Mouse (Mus musculus) limb, embryonic 12.5 days (tissue): Measurements from ENCODE around the gene Tprkb. TPM values are rescaled to one million over a fixed set of nuclear protein-coding genes. Genes with fewer than 3 reads are reported as not detected.
"Not testable (repeated sequence)": the region's sequence is repeated elsewhere in the genome, so short reads cannot be mapped to it uniquely, and the experiment has no call there.

Experiments used
- ATAC-seq: fragments of 200-750 bp; cut with Nextera tagmentation; 2 replicates; pipeline ENCODE4 v1.8.0; 2017; ENCODE audit warnings: low read depth, moderate TSS enrichment; ENCODE audit not compliant: insufficient number of reproducible peaks, insufficient read depth, low FRiP score, low TSS enrichment
- H3K27ac ChIP-seq: fragments of 300-500 bp; sonication (generic); 2 replicates; pipeline ENCODE4 v1.5.1; 2016; ENCODE audit warnings: mild to moderate bottlenecking, moderate library complexity
- H3K27me3 ChIP-seq: fragments of 300-500 bp; sonication (generic); 2 replicates; pipeline ENCODE4 v1.6.1; 2016; ENCODE audit warnings: mild to moderate bottlenecking, moderate library complexity
- H3K36me3 ChIP-seq: fragments of 300-500 bp; sonication (generic); 2 replicates; pipeline ENCODE4 v1.6.1; 2016; ENCODE audit warnings: mild to moderate bottlenecking, moderate library complexity
- H3K4me1 ChIP-seq: fragments of 300-500 bp; sonication (generic); replicated peaks from 2 replicates; pipeline ENCODE4 v1.6.1; 2016
- H3K4me2 ChIP-seq: fragments of 300-500 bp; sonication (generic); 2 replicates; pipeline ENCODE4 v1.6.1; 2016; ENCODE audit warnings: mild to moderate bottlenecking, moderate library complexity
- H3K4me3 ChIP-seq: fragments of 300-500 bp; sonication (generic); replicated peaks from 2 replicates; pipeline ENCODE4 v1.5.1; 2016; ENCODE audit warnings: mild to moderate bottlenecking
- H3K9ac ChIP-seq: fragments of 300-500 bp; sonication (generic); replicated peaks from 2 replicates; pipeline ENCODE4 v1.6.1; 2016; ENCODE audit warnings: mild to moderate bottlenecking, moderate library complexity
- H3K9me3 ChIP-seq: fragments of 300-500 bp; sonication (generic); 2 replicates; pipeline ENCODE4 v1.6.1; 2016; ENCODE audit warnings: mild to moderate bottlenecking, moderate library complexity
- WGBS: fragments of 180-500 bp; shearing (Covaris S2); methylation state at CpG from one replicate; pipeline ENCODE4 v1.1.7; 2016; 5-methylcytosine and 5-hydroxymethylcytosine counted together
- polyA plus RNA-seq: library from polyadenylated mRNA; unstranded; fragments of >200 nt; fragmentation: Nextera tagmentation; extraction: Ambion mirVana; gene quantifications from 2 replicates; pipeline ENCODE4 v1.2.1, GENCODE M21; 2016

Gene Tprkb
- polyA plus RNA-seq, 1 experiment from 2014 or later: 36.6 TPM

DNA sequence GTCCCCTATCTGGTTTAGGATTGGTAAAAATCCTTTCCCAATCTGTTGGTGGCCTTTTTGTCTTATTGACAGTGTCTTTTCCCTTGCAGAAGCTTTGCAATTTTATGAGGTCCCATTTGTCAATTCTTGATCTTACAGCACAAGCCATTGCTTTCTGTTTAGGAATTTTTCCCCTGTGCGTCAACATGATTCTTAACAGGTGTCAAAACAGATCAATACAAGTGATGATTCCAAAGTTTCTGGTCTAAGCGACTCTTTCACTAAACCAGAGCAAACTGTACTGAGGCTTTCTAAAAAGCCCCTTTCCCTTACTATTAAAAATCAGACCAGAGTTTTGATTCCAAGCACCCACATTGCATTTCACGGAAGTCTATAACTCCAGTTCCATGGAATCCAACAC lies 6.7 kb downstream of the Tprkb start:
- H3K4me1 ChIP-seq, H3K27ac ChIP-seq, H3K4me3 ChIP-seq, H3K4me2 ChIP-seq, H3K9me3 ChIP-seq, H3K9ac ChIP-seq, H3K27me3 ChIP-seq, ATAC-seq: not testable (repeated sequence)
- H3K36me3 ChIP-seq: peaks cover 12% of the 10 kb centered on the region
- 94% methylated on average over 3 of the region's 3 CpGs for WGBS

DNA sequence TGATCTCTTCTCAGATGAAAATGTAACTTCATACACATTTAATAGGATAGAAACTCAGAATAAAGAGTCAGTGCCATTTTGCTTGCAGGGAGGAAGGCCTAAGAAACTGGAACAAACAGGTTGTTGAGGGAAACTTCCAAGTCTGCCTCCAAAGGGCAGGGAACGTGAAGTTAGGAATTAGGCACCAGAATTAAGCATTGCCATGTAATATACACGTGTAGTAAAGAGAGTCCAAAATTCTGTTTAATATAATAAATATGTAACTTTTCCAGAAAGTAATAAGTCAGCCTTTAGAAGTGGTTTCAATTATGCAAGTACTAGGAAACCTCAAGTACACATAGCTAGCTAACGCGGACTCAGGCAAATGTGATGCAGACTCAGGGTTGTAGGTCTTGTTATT lies 7.7 kb downstream of the Tprkb start:
- Histone ChIP-seq H3K9ac (no peak overlapping the region), H3K36me3 (peaks cover 12% of the 10 kb centered on the region), H3K4me1 (peaks cover 9% of the 10 kb centered on the region), H3K27me3 (no peaks in the 10 kb centered on the region), H3K4me3 (no peak overlapping the region), H3K27ac (no peak overlapping the region), H3K4me2 (no peak overlapping the region), H3K9me3 (no peaks in the 10 kb centered on the region)
- WGBS: 95% methylated on average over 4 of the region's 4 CpGs
- ATAC-seq: no peak

GRCm38 (mm10) chr6:85923643-85924042 lies 12.0 kb downstream of the Tprkb start:
- Histone ChIP-seq H3K9me3 (no peaks in the 10 kb centered on the region), H3K4me2 (no peak overlapping the region), H3K27ac (no peak overlapping the region), H3K36me3 (peaks cover 51% of the 10 kb centered on the region), H3K9ac (no peak overlapping the region), H3K4me3 (no peak overlapping the region), H3K27me3 (no peaks in the 10 kb centered on the region), H3K4me1 (no peaks in the 10 kb centered on the region)
- WGBS: 90% methylated on average over 1 of the region's 1 CpGs
- ATAC-seq: no peak

GRCm38 (mm10) chr6:85926709-85927108 lies 15.0 kb downstream of the Tprkb start:
- 95% methylated on average over 1 of the region's 1 CpGs for WGBS
- ATAC-seq: no peak

DNA sequence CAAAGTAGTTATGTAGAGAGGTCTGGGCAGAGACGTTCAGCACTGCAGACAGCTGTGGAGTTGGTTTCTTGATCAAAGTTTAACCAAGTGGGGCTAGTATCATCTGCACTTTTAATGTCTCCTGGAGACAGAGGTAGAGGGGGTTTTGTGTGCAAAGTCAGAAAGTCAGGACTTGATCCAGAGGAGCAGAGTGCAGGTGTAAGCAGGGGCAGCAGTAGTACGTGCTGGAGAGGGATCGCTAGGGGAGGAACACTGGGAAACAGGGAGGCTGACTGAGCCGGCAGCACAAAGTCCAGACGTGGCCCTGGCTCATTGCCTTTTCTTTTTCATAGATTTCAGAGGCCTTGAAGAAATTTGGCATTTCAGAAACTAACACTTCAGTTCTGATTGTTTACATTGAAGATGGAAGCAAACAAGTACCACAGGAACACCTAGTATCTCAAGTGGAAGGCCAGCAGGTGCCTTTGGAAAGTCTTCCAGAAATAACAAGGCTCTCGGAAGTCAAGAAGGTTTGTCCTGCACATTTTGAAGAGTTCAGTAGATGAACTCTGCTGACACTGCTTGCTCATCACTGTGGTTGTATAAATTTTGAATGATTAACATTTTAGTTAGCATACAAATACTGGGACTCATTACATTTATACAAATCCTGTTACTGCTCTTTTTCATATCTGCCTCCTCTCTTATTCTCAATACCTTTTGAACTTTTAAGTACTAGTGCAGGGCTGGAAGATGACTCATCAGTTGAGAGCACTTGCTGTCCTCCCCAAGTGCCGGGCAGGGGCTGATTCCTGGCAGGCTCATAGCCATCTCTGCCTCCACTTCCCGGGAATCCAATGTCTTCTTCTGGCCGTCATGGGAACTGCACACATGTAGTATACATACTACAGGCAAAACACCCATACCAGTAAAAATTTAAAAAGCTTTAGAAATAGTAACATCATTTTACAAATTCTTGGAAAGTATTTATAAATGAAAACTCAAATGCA lies 16.1 kb downstream of the Tprkb start:
- H3K9me3 ChIP-seq: no peaks in the 10 kb centered on the region
- H3K36me3 ChIP-seq: peaks cover 62% of the 10 kb centered on the region
- H3K27me3 ChIP-seq: no peaks in the 10 kb centered on the region
- H3K9ac ChIP-seq: no peak overlapping the region
- no peak for ATAC-seq
- WGBS: 93% methylated on average over 9 of the region's 9 CpGs
- no peak overlapping the region for H3K4me2 ChIP-seq
- no peak overlapping the region for H3K4me3 ChIP-seq
- H3K4me1 ChIP-seq: no peaks in the 10 kb centered on the region
- H3K27ac ChIP-seq: no peak overlapping the region

More at GRCm38 (mm10) chr6:85926709-85927108, 15.0 kb downstream of the Tprkb start:
- Histone ChIP-seq H3K4me2 (no peak overlapping the region), H3K9me3 (no peaks in the 10 kb centered on the region), H3K9ac (no peak overlapping the region), H3K27ac (no peak overlapping the region), H3K36me3 (peaks cover 70% of the 10 kb centered on the region), H3K4me1 (no peaks in the 10 kb centered on the region), H3K4me3 (no peak overlapping the region), H3K27me3 (no peaks in the 10 kb centered on the region)

DNA sequence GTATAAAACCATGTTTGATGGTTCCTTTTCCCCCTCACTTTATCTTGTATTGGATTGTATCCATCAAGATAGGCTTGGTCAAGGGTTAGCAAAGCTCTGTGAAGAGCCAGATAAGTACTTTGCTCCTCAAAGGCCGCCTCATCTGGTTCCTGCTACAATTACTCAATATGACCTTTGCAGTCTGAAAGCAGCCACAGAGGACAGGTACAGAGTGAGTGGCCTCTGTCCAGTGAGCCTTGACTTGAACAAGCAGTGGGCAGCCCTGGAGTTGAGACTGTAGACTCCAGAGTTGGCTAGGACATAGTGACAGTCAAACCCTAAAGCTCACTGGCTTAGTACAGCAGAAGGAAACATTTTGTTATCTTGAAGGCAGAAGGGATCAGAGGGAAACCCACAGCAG lies 17.6 kb downstream of the Tprkb start:
- Histone ChIP-seq H3K4me1 (no peaks in the 10 kb centered on the region), H3K9ac (no peak overlapping the region), H3K4me3 (no peak overlapping the region), H3K27me3 (no peaks in the 10 kb centered on the region), H3K27ac (no peak overlapping the region), H3K4me2 (no peak overlapping the region), H3K9me3 (no peaks in the 10 kb centered on the region), H3K36me3 (peaks cover 71% of the 10 kb centered on the region)
- WGBS: 85% methylated on average over 1 of the region's 1 CpGs
- no peak for ATAC-seq

- H3K9ac ChIP-seq: no peak overlapping the region
- 83% methylated on average over 8 of the region's 8 CpGs for WGBS
- H3K4me1 ChIP-seq: peaks cover 4% of the 10 kb centered on the region; the same call in 1 of the 2 replicates
- H3K27me3 ChIP-seq: no peaks in the 10 kb centered on the region
- H3K9me3 ChIP-seq: no peaks in the 10 kb centered on the region
- H3K36me3 ChIP-seq: peaks cover 29% of the 10 kb centered on the region
- no peak overlapping the region for H3K4me2 ChIP-seq
- H3K4me3 ChIP-seq: no peak overlapping the region
- ATAC-seq: no peak
- no peak overlapping the region for H3K27ac ChIP-seq
Measured at GRCm38 (mm10) chr6:85934047-85934446, 22.4 kb downstream of the Tprkb start.

- Histone ChIP-seq H3K4me3 (no peak overlapping the region), H3K4me2 (no peak overlapping the region), H3K36me3 (peaks cover 13% of the 10 kb centered on the region), H3K27ac (no peak overlapping the region), H3K9me3 (no peaks in the 10 kb centered on the region), H3K9ac (no peak overlapping the region), H3K4me1 (peaks cover 4% of the 10 kb centered on the region; the same call in 1 of the 2 replicates), H3K27me3 (no peaks in the 10 kb centered on the region)
- no peak for ATAC-seq
- 70% methylated on average over 3 of the region's 3 CpGs for WGBS
Measured at GRCm38 (mm10) chr6:85935646-85936045, 24.0 kb downstream of the Tprkb start.

GRCm38 (mm10) chr6:85936508-85937465 lies 25.1 kb downstream of the Tprkb start:
- H3K9ac ChIP-seq: peak overlapping the region; percentile 64
- not testable (repeated sequence) for H3K9me3 ChIP-seq, H3K27me3 ChIP-seq, H3K4me1 ChIP-seq
- H3K4me2 ChIP-seq: peak overlapping the region; percentile 58
- peaks cover 16% of the 10 kb centered on the region for H3K36me3 ChIP-seq
- WGBS: 2% methylated on average over 50 of the region's 50 CpGs
- ATAC-seq: peak; percentile 97
- peak overlapping the region; percentile 62; the same call in 1 of the 2 replicates for H3K27ac ChIP-seq
- peak overlapping the region; percentile 48 for H3K4me3 ChIP-seq

GRCm38 (mm10) chr6:85938701-85939100 lies 27.0 kb downstream of the Tprkb start:
- H3K27ac ChIP-seq: no peak overlapping the region
- H3K4me2 ChIP-seq: no peak overlapping the region
- no peaks in the 10 kb centered on the region for H3K9me3 ChIP-seq
- 74% methylated on average over 10 of the region's 10 CpGs for WGBS
- no peaks in the 10 kb centered on the region for H3K27me3 ChIP-seq
- no peak overlapping the region for H3K4me3 ChIP-seq
- peaks cover 25% of the 10 kb centered on the region for H3K36me3 ChIP-seq
- H3K4me1 ChIP-seq: peaks cover 4% of the 10 kb centered on the region; the same call in 1 of the 2 replicates
- H3K9ac ChIP-seq: no peak overlapping the region
- no peak for ATAC-seq

DNA sequence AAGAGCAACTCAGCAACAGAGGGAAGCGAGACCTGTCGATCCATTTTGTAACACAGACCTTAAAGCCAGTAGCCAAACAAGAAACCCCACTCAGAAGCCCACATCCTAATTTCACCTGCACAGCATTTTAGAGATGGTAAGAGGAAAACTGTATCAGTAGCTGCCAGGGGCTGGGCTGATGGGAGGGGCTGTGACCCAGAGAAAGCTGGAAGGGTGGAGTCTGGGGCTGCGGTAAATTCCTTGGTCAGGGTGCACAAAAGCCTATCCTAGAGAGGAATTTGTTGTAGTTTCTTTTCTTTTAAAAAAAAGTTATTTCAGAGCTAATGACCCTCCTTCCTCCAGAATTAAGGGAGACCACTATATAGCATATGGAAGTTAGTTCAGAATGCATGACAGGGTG lies 30.8 kb downstream of the Tprkb start:
- Histone ChIP-seq H3K9me3 (no peaks in the 10 kb centered on the region), H3K27ac (no peak overlapping the region), H3K36me3 (peaks cover 60% of the 10 kb centered on the region), H3K4me2 (no peak overlapping the region), H3K4me3 (no peak overlapping the region), H3K9ac (no peak overlapping the region), H3K4me1 (no peaks in the 10 kb centered on the region), H3K27me3 (no peaks in the 10 kb centered on the region)
- WGBS: 96% methylated on average over 3 of the region's 3 CpGs
- ATAC-seq: no peak
